Mouse (Mus musculus) naive thymus-derived CD4-positive, alpha-beta T cell, adult 2 months (primary cell): ENCODE results near the gene Hgd.

Experiments used
- DNase-seq: peaks from one replicate; pipeline ENCODE4 v3.0.0-alpha.2; 2011; ENCODE audit warnings: low read depth

Gene Hgd

DNA sequence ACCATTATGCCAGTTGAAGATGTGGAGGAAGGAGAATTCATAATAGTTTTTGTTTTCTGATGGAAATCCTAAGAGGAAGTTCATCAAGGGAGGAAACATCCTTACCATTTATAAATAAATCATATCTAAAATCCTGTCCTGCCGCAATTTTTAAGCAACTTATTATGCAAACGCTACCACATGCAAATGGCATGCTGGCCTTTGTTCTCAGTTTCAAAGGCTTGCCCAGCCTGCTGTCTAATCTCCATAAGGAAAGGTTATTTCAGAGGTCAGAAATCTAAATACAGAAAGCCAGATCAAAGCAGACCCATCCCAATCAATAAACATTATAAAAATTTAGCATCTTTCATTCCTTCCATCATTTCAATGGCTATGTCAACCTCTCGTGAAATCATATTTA, 1.9 kb downstream of the Hgd start:
- no peak for DNase-seq

GRCm38 (mm10) chr16:37583306-37583705, 3.4 kb downstream of the Hgd start:
- no peak for DNase-seq

DNA sequence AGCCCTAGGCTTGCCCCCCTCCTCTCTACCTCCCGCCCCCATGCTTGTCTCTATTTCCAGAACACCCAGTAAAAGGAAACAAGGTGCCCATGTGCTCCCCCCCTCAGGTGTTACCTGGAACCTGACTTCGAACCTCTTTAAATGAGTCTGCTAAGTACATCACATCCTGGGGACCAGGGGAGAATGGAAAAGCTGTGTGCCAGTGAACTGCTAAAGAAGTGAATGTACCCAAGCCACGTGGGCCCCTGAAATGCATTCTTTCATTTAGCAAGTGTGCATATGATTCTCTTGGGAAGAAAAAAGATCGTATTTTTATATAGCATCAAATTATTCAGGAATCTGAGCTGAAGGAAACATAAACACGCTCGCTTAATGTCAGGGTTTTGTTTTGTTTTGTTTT, 3.8 kb downstream of the Hgd start:
- DNase-seq = no peak

DNA sequence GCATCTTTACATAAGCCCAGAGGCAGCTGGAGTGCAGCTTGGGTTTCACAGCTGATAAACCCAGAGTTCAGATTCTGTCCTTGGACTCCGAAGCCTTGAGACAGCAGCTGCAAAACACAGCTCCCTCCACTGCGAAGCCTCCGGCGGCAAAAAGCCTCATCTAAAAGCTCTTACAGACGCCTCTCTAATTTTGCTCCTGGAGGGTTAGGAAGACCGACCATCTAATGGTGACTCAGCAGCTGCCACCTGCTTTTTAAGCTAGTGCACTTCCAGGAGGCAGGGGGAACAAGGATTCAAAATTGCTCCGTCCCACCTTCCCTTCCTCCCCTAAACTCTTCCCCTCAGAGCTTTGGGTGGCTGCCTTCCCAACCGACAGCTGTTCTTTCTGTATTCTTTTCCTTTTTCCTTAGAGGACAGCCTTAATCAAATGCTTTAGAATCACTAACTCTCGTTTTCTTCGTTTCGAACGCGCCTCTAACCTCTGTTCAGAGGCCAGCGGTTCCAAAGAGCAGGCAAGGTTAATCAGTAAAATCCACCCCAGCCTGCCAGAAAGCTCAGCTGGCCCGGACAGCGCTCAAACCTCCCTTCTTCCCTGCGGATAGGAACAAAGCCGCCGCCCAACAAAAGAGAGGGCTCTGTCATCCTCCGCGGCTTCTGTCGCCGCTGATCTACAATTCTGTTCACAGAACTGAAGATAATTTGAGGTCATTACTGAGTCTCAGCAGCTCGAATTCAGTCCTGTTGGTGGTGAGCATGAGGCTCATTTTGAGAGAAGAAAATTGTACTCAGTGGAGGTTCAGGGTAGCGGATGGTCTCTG, 4.5 kb downstream of the Hgd start:
- DNase-seq = no peak

GRCm38 (mm10) chr16:37585129-37585563, 5.2 kb downstream of the Hgd start:
- no peak for DNase-seq

DNA sequence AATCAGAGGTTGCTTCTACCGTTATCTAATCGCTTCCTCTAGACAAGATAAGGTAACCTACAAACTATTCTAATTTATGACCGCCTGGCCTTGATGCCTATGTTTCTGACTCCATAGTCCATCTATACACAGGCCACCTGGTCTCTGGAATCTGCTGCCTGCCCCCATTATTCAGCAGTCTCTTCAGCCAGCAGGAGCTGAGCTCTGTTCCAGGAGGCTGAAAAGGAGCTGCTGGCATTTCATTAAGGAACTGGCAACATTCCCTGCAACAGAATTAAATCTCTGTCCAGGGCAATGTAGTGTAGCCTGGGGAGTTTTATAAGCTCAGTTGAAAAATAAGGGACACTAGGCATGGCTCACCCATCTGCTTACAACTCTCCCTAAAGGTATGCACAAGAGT, 11.0 kb downstream of the Hgd start:
- DNase-seq = no peak

DNA sequence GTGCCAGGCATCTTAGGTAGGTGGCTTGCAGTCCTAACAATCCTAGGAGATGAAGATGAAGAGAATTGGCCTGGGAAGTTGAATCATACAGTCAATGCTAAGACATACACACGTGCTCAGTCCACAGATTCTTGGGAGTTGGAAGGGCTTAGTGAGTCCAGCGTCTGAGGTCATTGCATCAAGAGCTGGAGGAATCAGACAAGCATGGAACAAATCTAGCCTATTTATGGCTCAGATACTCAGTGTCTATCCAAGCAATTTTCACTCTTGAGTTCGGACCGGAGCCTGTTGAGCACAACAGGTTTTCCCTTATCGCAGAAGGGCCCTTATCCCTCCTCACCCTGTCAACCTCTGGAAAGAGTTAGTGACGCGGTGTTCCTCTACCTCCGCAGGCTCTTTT, 11.6 kb downstream of the Hgd start:
- no peak for DNase-seq

DNA sequence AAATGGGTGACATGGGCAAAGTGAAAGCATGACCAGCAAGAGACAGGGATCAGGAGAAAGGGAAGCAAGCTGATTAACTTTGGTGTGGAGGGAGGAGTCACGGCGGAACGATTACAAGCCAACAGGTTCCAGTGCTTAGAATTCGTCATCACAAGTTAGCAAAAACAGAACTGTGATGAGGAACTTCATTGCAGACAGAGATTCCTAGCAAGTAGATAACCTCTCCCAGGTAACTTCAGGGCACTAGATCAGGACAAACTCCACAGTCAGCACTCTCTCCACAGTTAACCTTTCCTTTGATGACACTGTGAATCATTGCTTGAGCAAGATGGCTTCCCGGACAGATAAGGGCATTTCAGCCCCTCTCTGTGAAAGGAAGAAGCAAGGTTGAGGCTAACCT, 17.5 kb downstream of the Hgd start:
- no peak for DNase-seq

- DNase-seq = no peak
Measured at GRCm38 (mm10) chr16:37598463-37598862, 18.5 kb downstream of the Hgd start.

GRCm38 (mm10) chr16:37599326-37599725, 19.4 kb downstream of the Hgd start:
- no peak for DNase-seq

- DNase-seq = no peak
Measured at GRCm38 (mm10) chr16:37603431-37603830, 23.5 kb downstream of the Hgd start.

- no peak for DNase-seq
Measured at GRCm38 (mm10) chr16:37604243-37604642, 24.3 kb downstream of the Hgd start.

GRCm38 (mm10) chr16:37610333-37610732, 30.4 kb downstream of the Hgd start:
- no peak for DNase-seq

DNA sequence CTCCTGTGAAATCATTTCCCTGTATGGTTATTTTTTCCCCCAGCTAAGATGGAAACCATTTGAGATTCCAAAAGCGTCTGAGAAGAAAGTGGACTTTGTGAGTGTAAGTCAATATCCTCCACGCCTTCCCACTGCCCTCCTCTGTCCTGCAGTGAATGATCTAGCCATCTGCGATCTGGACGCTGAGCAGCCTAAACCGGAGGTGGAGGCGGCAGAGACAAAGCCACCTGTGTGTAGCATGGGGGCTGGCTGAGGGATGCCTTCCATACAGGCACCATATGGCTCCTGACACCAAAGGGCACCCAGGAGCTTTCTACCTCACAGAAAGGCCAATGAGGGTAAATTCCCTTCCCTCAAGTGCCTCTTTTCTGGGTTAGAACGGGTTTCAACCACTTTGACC, 31.1 kb downstream of the Hgd start:
- no peak for DNase-seq

GRCm38 (mm10) chr16:37612013-37612412, 32.1 kb downstream of the Hgd start:
- no peak for DNase-seq

- no peak for DNase-seq
Measured at GRCm38 (mm10) chr16:37614540-37614939, 34.6 kb downstream of the Hgd start.

- no peak for DNase-seq
Measured at GRCm38 (mm10) chr16:37615429-37615828, 35.5 kb downstream of the Hgd start.

DNA sequence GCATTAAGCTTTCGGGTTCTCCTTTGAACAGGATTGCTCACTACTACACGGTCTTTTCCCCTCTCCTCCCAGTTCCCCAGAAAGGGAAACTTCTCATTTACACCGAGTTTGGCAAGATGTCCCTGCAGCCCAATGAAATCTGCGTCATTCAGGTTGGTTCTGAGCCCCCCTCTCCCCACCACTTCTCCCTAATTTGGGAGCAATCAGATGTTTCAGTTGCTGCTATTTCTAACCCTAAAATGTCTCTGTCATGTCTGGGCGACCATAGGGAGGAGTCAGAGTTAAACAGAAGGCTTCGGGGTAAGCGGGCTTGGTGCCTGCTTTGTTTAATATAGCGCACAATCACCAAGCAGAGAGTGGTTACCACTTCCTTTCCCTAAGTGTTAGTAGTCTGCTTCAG, 36.2 kb downstream of the Hgd start:
- no peak for DNase-seq

DNA sequence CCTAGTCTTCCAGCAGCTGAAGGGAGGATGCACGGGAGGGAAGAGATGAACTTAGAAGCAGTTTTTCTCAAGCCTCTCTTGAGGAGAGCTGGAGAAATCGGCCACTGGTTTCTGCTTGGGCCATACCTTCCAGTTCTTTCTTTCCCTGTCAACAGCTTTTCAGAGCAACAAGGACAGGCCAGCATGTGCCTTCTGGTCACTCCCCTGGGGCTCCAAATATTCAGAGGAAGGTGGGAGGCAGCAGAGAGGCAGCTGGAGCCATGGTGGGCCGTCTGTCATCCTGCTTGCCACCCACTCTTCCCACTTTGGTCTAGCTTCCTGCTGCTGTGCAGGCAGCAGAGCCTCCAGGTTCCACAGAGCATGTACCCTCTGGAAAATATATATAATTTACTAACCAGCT, 37.7 kb downstream of the Hgd start:
- DNase-seq = no peak

DNA sequence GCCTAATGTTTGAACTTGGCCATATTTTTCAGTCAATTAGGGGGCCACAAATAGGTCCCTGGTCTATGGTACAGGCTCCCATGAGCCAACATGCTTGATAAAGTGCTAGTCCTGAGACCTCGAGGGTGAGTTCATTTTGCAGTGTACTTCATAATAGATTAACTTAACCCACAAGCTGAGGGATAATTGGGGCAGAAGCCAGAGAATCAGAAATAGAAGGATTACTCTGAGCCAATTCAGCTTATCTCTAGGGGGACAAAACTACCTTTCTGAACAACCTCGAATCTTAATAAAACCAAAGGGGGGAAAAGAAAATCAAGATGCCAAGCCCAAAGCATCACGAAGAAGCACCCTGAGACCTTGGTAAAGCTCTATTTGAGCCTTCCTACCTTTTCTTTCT, 42.5 kb downstream of the Hgd start:
- DNase-seq = no peak

GRCm38 (mm10) chr16:37622919-37623318, 43.0 kb downstream of the Hgd start:
- DNase-seq = no peak

- no peak for DNase-seq
Measured at GRCm38 (mm10) chr16:37626388-37626949, 46.5 kb downstream of the Hgd start.

DNA sequence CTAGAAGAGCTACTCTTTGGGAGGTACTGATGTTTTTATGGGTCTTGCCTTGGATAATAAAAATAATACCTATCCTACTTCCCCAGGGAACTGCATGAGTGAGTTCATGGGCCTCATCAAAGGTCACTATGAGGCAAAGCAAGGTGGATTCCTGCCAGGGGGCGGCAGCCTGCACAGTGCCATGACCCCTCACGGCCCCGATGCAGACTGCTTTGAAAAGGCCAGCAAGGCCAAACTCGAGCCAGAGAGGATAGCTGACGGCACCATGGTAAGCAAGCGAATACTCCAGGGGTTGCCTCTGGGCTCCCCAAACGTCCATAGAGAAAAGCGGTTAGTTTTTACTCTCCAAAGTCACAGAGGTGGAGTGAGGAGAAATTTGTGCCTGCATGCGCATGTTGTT, 48.4 kb downstream of the Hgd start:
- DNase-seq = no peak

- no peak for DNase-seq
Measured at GRCm38 (mm10) chr16:37629011-37629410, 49.1 kb downstream of the Hgd start.
